Mouse (Mus musculus): ENCODE data around the gene Bfsp1.
A peak's percentile ranks its signal among the peaks of the same experiment; 100 is the strongest.

The Bfsp1 gene

DNA sequence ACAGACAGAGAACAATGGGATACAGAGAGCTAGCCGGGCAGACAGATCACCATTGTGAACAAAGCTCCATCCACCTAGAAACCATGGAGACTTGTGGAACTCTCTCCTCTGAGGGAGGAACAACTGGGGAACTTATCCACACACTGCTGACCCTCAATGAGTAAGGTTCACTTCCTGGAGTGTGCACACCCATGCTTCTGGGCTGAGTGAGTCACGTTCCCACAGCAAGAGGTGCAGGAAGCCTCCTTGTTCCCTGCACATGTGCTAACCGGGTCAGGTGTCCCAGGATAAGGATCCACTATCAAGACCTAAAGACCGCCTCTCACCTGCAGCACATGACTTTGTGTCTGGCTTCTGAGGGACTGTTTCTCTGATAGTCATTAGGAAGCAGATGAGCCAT is 9.5 kb downstream of the Bfsp1 start:
- no peak for DNase-seq (ENCODE audit: low spot score)

DNA sequence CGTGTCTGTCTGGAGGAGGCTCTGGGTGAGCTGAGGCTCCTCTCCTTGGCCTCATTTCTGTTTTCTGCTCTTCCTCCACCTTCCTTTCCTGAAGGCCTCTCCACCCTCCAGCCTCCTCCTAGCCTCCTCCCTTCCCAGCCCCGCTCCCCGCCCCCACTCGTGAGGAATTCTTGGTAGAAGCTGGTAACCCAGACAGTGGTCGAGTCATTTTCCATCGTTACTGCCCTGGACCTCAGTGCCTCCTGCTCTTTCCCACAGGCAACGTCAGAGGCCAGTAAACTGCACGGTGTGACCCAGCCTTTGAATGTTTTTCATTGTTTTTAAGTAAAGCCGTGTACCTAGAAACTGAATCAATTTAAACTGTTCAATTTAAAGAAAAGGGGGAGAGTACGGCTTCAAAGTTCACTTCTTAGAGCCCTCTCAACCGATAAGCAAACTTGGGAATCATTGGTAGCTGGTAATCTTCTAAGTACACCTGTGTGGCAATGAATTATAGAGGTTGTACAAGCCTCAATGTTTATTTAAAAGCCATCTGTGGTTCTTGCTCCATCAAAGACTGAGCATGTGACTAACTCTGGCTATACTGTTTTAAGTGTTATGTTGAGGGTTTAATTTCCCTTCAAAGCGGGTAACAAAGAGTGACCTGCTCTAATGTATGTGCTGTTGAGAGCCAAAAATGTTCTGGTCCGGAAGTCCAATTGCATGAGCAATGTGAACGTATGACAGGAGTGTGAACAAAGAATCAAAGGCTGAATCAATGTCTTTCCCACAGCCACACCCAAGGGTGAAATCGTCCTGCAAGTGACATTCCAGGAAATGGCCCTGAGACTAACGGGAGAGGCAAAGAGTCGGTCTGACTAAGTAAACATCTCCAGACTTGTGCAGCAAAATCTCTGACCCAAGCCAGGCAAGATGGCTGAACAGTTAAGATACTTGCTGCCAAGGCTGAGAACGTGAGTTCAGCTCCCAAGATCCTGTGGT is 10.4 kb downstream of the Bfsp1 start:
- DNase-seq (ENCODE audit: low spot score): no peak

DNA sequence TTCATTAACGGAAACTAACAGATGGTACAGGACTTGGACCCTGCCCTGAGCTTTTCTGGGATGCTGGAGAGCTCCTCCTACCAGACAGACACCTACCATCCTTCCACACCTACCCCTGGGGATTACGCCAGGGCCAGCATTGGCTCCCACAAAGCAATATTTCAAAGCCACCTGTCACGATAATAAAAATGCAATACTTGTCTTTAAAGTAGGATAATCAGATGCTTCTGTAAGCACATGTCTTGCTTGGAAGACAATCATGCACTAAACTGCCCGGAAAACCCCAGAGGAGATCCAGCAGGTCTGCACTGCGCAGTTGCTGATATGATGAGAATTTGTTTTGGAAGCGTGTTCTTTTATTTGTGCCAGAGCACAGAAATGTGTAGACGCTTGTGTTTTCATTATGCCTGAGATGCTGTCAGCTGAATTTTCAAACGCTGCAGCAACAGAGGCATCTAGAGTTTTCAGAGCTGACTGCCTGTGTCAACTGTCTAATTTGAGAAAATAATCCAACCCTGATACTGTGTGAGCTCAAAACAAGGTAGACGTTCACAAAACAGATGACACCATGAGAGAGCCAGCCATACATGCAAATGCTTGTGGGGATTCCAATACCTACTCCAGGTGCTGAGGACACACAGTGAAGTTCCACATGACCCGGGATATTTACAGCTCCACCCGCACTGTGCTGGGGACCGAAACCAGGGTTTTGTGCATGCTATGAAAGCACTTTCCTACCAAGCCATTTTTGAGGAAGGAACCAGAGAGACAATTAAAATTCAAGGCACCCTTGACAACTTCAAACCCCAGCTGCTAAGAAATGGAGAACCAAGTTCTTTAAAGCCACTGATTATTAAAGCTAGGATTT is 11.4 kb downstream of the Bfsp1 start:
- DNase-seq (ENCODE audit: low spot score): peak; percentile 18

DNA sequence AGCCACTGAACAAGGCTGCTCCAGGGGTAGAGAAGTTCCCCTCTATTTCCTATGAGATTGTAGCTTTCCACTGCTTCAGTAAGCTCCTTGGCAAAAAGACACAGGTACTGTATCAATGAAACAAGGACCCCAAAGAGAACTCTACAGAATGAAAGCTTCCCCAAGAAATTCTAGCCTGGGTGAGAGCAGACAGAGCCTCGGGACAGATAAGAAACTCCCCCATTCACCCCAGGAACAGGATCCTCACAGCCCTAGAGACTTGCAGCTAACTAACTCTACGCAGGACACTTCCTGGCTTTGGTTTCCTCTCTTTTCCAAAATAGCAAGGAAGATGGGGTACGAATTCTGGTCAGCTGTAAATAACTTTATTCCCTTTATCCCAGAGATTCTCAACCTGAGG is 15.7 kb downstream of the Bfsp1 start:
- DNase-seq (ENCODE audit: low spot score): no peak

DNA sequence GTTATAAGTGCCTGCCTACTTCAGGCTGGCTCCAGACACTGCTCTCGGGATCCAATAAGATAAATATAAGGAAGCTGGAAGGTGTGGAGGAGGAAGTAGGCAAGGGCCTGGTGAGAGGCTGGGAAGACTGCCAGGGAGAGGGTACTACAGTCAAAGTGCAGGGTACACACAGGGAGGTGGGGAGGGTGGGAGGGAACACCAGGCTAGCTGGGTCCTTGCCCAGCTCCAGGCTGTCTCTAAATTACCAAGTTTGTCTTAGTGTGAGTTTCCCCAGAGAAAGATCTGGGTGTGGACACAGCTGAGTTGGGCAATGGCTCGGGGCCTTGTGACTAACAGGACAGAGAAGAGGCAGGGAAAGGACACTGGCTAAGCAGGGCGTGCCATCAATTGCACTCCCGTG is 16.2 kb downstream of the Bfsp1 start:
- DNase-seq (ENCODE audit: low spot score): no peak

DNA sequence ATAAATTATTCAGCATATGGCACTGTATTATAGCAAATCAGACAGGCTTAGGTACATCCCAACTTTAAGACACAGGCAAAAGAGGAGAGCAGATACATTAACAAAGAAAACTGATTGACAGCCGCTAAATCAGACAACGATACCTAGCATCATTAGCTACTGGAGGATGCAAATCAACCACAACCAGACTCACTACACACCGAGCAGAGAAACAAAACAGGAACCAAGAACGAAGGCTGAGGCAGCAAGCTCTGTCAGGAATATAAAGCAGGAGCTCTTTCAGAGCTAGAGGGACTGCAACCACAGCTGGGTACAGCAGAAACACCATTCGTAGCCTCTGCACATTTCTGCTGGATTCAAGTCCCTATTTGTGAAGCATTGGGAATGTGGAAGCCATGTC is 18.2 kb downstream of the Bfsp1 start:
- DNase-seq (ENCODE audit: low spot score): no peak

DNA sequence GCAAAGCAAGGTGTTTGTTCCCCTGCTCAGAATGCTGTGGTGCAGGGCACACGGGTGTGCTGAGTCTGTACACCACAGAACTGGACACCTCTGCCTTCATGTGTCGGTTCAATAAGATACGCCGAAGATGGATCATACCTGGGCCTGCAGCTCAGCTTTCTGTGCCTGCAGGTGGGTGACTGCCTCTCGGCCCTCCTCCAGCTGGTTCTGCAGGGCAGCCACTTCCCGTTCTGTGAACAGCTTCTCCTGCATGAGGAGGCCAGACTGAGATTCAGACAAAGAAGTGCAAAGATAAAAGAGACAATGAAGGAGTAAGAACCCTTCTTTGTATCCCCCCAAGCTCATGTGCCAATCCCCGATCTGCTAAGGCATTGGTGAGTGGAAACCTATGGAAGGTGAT is 21.4 kb downstream of the Bfsp1 start:
- no peak for DNase-seq (ENCODE audit: low spot score)

DNA sequence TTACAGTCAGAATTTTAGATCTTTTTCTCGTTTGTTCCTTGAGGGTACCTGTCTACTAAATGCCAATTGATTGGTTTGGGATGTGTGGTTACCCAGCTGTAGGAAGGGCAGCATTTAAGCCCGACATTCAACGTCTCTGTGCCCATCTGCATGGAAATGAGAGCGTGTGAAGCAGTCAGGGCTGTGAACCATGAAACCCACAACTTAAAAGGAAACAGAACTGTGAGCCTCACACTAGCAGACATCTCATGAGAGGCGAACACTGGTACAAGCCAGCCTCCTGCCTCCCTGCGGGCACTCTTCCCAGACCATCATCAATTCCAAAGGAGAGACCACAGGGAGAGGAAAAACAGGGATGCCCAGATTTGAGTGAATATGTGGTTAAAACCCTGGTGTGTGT is 22.1 kb downstream of the Bfsp1 start:
- DNase-seq (ENCODE audit: low spot score): no peak

DNA sequence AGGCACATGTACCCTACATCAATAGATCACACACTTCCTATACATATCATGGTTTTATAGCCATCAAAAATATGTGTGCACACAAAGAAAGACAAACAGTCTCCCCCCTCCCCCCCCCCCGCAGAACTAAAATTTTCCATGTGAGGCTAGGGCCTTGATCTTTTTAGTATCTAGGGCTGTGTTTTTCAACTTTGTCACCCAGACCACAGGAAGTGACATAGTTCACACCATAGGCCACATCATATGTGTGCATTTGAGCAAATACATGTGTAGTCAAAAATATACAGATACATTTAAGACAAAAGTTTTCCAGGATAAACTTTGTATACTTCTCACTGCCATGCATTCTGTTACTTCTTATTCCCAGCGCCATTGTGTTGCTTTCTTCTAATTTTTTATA is 23.5 kb downstream of the Bfsp1 start:
- DNase-seq (ENCODE audit: low spot score): no peak

DNA sequence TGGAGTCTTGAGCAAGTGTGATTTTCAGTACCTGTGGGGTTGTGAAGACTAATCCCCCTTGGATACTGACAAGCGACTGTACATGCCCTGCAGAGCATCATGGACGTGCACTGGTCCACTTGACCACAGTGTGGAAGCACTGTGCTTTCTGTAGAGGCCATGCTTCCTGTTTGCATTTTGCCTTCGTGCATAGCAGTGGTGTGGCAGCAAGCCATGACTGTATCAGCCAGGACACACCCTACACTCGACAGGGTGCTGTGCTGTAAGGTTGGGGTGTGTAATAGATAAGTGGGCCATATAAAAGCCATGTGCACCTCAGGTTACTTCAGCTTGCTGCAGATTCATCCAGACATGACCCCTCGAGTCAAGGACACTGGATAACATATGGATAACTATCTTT is 24.3 kb downstream of the Bfsp1 start:
- DNase-seq (ENCODE audit: low spot score): no peak

DNA sequence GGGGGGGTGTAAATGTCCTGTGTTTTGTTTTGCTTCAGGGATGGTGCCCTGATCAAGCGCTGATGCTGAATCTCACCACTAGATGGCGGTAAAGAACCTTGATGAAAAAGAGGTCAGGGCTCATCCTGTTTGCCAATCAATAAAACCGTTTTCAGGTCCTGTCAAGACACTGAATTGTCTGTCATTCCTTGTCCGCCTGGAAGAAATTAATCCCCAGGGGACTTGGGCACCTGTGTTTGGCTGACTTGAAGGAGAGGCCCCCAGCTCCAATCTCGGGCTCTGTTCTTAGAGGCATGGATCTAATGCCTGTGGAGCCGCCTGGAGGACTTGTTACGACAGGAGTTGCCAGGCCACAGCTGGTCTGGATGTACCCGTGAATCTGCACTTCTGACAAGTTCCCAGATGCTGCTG is 25.7 kb downstream of the Bfsp1 start:
- DNase-seq (ENCODE audit: low spot score): peak; percentile 87

DNA sequence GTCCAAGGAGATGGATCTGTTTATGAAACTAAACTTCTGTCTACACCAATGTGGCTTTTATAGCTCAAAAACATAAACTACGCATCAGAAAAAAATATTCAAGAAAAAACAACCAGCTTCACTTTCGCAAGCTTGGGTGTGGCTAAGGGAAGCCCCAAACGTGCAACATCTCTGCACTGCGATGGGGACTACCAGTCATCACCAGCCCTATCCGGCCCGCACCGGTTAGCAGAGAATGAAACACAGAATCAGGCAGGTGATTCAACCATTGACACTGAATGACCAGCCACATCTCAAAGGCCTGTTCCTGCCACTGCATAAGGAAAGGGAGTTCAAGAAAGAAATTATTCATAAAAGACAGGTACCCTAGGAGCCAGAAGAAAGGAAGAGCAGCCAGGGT is 27.2 kb downstream of the Bfsp1 start:
- no peak for DNase-seq (ENCODE audit: low spot score)

DNA sequence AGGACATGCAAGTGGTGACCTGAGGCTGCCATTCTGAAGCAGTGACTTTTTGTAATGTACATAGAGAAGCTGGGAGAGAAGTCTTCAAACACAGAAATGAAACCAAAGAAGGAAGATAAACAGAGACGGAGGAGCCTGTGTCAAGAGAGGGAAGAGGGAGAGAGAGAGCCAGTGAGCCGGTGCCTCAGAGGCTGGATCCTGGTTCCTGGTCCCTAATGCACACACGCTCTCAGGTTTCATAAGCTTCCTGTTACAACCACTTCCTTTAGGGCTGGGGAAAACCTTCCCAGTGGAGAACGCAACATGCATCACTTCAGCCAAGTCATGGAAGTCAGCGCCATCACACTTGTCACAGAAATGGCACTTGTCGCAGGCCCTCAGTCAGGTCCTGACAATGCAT is 28.9 kb downstream of the Bfsp1 start:
- no peak for DNase-seq (ENCODE audit: low spot score)

DNA sequence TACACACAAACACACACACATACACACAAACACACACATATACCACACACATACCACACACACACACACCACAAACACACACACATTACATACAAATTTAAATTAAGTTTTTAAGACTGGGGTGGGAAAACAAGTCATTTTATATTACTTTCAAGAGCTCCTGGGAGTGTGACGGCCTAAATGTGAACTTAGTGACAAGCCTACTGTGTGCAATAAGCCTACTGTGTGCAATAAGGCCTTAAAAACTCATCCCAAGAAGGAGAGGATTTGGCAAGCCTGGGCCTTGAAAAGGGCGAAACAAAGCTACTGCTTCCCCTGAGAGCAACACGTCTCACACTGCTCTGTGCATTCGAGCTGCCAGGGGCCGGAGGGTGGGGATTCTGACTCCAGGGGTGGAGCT is 30.3 kb downstream of the Bfsp1 start:
- no peak for DNase-seq (ENCODE audit: low spot score)

DNA sequence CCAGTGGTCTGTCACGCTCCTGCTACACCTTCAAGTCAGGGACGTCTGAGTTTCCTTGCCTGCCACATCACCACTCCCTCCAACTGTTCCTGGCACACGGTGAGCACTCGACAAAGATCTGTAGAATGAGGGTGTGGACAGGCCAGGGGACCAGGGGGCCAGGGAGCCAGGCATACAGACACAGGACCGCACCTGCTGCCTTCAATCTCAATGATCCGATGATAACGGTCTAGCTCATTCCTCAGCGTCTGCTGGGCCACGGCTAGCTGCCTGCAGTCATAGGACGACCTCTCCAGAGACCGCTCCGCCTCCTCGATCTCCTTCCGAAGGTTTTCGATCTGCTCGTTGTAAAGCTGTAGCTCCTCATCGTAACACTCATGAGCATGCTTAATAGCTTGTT is 31.3 kb downstream of the Bfsp1 start:
- no peak for DNase-seq (ENCODE audit: low spot score)

DNA sequence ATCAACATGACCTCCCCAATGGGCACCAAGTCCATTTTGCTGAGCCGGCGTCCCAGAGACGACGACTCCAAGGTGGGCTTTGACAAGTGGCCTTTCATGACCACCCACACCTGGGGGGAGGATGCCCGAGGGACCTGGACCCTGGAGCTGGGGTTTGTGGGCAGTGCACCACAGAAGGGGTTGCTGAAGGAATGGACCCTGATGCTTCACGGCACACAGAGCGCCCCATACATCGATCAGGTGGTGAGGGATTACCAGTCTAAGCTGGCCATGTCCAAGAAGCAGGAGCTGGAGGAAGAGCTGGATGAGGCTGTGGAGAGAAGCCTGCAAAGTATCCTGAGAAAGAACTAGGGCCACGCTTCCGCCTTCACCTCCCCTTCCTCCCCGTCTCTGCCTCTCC is 49.5 kb downstream of the Bfsp1 start:
- no peak for DNase-seq (ENCODE audit: low spot score)

DNA sequence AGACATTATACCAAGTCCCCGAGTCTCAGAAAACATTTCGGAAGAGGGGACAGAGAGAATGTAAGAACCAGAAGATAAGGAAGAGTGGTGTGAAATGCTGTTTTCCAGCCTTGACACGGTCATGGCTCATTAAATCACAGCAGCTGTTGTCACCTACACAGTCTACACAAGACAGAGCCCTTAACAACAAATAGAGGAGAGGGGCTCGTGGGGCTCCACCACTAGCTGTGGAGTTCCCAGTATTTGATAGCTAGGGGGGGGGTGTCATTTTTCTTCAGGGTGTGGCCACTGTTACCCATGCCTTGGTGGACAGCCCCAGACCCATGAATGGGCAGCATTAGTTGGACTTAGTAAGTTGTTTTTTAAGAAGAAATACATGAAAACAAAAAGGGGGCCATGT is 50.7 kb downstream of the Bfsp1 start:
- no peak for DNase-seq (ENCODE audit: low spot score)

DNA sequence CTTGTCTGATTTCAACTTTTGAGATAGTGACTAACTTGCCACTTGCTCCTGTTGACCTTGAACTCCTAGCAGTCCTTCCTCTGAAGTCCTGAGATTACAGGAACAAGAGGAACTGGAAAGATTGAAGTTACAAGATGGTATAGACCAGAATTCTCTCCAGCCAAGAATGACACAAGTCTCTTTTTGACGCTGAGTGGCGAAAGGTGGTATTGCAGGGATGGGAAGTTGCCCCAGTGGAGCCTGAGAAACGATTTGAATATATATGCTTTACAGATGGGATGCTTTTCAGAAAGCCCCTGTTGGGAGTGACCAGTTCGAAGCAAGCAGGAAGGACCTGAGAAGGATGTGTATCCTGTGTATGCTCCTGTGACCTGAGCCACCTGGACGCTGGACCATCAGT is 54.2 kb downstream of the Bfsp1 start:
- DNase-seq (ENCODE audit: low spot score): no peak

DNA sequence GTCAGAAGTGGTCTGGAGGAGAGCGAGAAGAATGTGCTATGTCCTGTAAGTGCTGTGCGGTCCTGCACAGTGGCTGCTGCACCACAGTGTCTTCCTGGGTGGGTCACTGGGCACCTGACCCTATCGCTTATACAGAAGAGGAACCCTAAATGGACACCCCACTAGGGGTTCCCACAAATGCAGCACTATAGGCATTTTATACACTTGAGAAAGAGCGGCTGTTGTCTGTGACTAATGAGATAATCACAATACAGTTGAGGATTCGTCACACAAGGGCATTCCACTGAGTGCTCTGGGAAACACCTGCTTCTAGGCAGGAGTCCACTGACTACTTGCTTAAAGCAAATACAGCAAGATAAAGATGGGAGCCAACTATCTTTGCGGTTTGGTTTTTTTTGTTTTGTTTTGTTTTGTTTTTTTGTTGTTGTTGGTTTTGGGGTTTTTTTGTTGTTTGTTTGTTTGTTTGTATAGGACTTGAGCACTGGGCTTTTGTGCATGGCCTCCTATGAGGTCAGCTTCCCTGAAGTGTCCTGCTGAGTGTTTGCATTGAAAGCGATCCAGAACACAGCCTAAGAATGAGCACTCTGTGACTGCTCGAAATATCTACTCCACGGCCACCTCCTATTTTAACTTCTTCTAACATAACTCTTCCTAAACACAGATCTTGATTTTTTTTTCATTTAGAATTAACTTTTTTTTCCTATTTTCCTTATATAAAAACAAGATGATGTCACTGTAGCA is 55.9 kb downstream of the Bfsp1 start:
- no peak for DNase-seq (ENCODE audit: low spot score)

DNA sequence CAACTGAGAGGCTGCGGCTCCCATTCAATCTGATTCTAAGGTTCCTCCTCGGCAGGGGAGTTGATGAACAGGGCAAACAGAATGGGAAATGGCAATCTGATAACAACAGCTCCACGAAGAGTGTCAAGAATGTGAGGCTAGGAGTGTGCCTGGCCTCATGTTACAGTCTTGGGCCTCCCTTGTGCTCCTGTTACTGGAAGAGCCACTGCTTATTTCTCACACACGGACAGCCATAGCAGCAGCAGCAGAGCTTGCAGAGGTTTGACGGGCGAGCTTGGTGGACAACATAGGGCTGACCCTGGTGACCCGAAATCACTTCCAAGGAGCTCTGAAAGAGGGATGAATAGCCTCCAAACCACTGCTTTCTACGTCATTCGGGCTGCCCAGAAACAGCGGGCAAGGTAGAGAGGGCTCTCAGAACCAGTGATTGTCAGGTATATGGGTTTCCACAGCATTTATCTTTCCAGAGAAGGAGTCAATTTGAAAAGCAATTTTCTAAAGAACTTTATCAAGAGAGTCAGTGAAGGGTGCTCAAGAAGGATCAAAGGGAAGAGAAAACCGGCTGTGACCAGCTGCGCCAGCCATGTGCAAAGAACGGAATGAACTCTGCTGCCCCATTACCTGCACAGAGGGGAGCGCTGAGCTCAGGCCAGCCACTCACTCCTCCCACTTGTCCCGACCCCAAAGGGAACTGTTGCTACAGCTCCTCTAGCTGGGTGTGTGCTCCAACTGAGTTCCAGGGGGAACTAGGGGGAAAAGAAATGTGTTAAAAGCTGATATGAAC is 56.6 kb downstream of the Bfsp1 start:
- DNase-seq (ENCODE audit: low spot score): no peak

DNA sequence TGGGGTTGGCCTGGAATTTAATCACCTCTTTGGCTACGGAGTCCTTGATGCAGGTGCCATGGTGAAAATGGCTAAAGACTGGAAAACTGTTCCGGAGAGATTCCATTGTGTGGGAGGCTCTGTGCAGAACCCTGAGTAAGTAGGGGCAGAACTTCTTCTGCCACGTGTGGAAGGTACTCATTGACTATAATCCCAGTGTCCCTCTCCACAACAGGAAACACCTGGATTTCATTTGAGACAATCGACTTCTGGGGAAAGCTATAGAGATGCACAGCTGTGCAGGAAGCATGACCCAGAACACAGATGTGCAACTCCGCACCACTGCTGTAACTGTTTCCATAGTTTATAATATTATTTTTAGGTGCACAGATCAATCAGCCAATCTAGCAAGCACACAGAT is 61.9 kb downstream of the Bfsp1 start:
- no peak for DNase-seq (ENCODE audit: low spot score)
